Mouse (Mus musculus) R1 (cell line): ENCODE results near the gene Ipo5.

Source experiments
- DNase-seq: peaks from one replicate; pipeline ENCODE4 v3.0.0-alpha.2; 2018; ENCODE audit warnings: low read depth, low spot score

The Ipo5 gene

DNA sequence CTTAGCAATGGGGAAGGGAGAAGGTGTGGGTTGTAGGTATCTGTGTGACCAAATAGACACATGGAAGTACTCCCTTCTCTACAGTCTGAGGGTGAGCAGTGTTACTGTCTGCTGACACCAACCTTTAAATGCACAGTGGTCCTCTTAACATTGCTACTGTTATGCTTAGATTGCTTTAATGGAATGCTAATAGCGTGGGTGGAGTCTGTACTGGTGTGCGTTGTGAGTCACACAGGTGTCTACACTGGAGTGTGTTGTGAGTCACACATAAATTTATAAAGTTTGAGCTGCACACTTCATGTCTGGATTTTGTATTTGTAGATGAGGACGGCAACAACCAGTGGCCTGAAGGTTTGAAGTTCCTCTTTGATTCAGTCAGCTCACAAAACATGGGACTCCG lies 10.8 kb downstream of the Ipo5 start:
- DNase-seq: peak; percentile 34

GRCm38 (mm10) chr14:120924044-120924443 lies 13.0 kb downstream of the Ipo5 start:
- DNase-seq: no peak

- no peak for DNase-seq
These were observed 14.9 kb downstream of the Ipo5 start for GRCm38 (mm10) chr14:120925731-120926585.

GRCm38 (mm10) chr14:120931236-120931635 lies 20.2 kb downstream of the Ipo5 start:
- DNase-seq: no peak

DNA sequence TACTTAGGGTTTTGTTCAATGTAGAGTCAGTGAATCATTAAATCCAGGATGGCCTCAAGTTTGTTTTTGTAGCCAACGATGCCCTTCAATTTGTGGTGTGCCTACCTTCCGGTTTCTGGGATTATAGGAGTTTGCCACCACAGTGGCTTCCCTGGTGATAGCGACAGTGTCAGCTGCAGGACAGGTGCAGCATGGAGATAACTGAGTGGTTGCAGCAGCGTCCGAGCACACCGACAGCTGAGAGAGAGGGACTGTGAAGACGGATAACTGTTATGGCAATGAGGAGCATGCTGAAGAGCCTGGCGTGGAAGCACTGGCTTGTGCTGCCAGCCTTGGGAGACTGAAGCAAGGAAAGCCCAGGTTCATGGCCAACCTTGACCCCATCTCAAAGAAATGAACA lies 22.6 kb downstream of the Ipo5 start:
- DNase-seq: no peak

- no peak for DNase-seq
These were observed 26.1 kb downstream of the Ipo5 start for GRCm38 (mm10) chr14:120937102-120937501.

- no peak for DNase-seq
These were observed 31.8 kb downstream of the Ipo5 start for GRCm38 (mm10) chr14:120942803-120943202.

DNA sequence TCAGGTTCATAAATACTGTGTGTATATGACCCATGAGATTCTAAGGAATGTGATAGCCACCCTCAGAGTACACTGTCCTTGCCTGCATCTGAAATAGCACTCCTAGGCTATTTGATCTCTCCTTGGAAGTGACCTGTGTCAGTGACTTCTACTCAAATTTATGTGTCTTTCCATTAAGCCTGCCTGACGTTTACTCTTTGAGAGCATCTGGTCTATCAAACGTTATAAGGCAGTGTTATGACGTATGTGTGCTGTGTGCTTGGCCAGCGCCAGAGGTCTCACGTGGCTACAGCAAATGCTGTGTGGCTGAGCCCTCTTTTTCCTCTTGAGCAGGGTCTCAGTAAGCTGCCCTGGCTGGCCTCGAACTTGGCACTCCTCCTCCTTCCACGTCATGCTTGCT lies 34.1 kb downstream of the Ipo5 start:
- no peak for DNase-seq

- DNase-seq: no peak
These were observed 36.1 kb downstream of the Ipo5 start for GRCm38 (mm10) chr14:120947104-120947503.

- peak; percentile 84 for DNase-seq
These were observed 38.0 kb downstream of the Ipo5 start for GRCm38 (mm10) chr14:120949002-120949401.

DNA sequence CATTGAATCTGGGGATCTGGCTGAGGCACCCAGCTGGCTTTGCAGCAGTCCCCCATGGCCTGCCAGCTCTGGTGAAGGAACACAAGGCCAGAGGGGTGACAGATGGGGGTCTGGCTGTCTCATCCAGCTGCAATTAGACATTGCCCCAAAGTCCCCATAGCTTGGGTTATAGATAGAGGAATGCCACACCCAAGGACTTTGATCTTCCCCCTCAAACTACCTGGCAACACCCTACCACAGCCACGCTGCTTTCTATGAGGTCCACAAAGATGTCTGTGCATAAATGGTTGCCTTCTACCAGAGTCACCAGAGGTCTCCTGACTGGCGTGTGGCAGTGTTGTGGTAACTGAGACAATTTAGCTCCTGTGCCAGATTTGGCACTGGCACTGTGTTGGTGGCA lies 39.0 kb downstream of the Ipo5 start:
- DNase-seq: no peak

- peak; percentile 71 for DNase-seq
These were observed 41.4 kb downstream of the Ipo5 start for GRCm38 (mm10) chr14:120952434-120952833.

DNA sequence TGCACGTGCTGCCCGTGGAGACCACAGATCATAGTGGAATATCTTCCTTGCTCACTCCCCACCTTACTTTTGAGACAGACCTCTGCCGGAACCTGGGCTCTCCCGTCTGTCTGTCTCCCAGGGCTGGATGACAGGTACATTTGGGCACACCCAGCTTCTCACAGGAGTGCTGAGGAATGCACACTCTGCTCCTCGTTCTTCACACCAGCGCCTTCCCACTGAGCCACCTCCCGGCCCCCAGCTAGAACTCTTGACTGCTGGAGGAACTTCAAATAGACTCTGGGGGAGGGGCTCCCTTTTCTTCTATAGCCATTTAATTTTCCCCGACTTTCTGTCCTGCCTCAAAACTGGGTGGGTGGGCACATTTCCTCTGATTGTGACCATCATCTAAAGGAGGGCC lies 49.5 kb downstream of the Ipo5 start:
- DNase-seq: peak; percentile 71

GRCm38 (mm10) chr14:120960991-120961390 lies 50.0 kb downstream of the Ipo5 start:
- DNase-seq: no peak

- no peak for DNase-seq
These were observed 56.0 kb downstream of the Ipo5 start for GRCm38 (mm10) chr14:120967072-120967471.

- no peak for DNase-seq
These were observed 57.7 kb downstream of the Ipo5 start for GRCm38 (mm10) chr14:120968723-120969122.

- no peak for DNase-seq
These were observed 58.6 kb downstream of the Ipo5 start for GRCm38 (mm10) chr14:120969673-120970072.

- peak; percentile 81 for DNase-seq
These were observed 59.6 kb downstream of the Ipo5 start for GRCm38 (mm10) chr14:120970637-120971036.

GRCm38 (mm10) chr14:120971313-120971712 lies 60.3 kb downstream of the Ipo5 start:
- DNase-seq: peak; percentile 77

DNA sequence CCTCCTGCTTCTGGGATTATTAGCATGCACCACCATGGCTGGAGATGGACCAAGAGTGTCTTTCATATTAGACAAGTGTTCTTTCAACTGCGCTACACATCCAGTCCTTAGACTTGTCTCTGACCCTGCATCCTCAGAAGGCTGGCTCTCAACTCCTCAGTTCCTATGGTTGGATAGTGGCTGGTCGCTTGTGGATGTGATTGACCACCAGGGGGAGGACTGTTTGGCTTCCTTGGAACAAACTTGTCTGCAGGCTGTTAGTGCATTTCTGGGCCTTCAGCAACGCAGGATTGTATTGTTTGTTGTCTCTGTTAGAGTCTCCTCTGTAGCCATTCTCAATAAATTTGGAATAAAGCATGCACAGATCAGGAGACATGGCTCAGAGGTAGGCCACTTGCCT lies 68.5 kb downstream of the Ipo5 start:
- DNase-seq: peak; percentile 64

DNA sequence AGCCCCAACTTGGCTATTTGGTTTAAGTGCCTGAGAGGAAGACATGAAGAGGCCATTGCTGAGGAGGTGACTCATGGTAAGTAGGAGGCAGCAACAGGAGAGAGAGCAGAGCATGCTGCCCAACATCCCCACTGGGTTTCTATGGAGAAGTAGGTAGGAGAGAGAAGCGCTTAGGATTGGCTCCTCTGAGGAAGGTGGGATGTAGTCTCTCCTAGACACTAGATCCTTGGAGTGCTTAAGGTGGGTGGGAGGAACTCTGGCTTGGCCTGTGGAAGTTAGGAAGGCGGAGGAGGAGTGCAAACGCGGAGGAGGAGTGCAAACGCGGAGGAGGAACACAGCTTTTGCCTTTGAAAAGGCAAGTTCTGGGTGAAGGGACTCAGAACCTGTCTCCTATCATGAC lies 78.1 kb downstream of the Ipo5 start:
- no peak for DNase-seq
